In genomic region chr11:114814873-114815592, GRCm38 (mm10) we compare ENCODE assay signal across 20 mouse cellular contexts. TPM values are rescaled to one million over a fixed set of nuclear protein-coding genes. Genes with fewer than 3 reads are reported as not detected.
DNase-seq lines count a peak whose midpoint lies in the region; ATAC-seq and TF ChIP-seq lines count a peak whose summit lies in the region.
"Had no signal": no experiment of that assay in that cellular context is flagged by ENCODE, and none has a peak within 500 bp of the region (broad histone marks: within the 10 kb centered on the region; RNA-seq: fewer than 3 reads in every experiment).

No protein-coding gene starts in this region.

- 0 out of 2 replicates have a peak, but pooled peaks cover 2% of the 10 kb centered on the region for H3K27me3 ChIP-seq in heart, embryonic 12.5 days (replicated peaks)
- no peaks in the 10 kb centered on the region for H3K27me3 ChIP-seq in lung, embryonic 16.5 days (ENCODE audit: control insufficient read depth, insufficient read depth, low read depth, low read length)
- H3K27me3 ChIP-seq in limb, embryonic 10.5 days (ENCODE audit: low read depth, poor library complexity, severe bottlenecking) = no peaks in the 10 kb centered on the region
- H3K27me3 ChIP-seq in stomach, postnatal 0 days (ENCODE audit: control insufficient read depth, insufficient read depth, low read length) = no peaks in the 10 kb centered on the region
- H3K27me3 ChIP-seq in kidney, adult 2 months (replicated peaks; ENCODE audit: control insufficient read depth, insufficient read depth, low read length) = no peaks in the 10 kb centered on the region
- H3K27me3 ChIP-seq: hindbrain, embryonic 12.5 days; stomach, embryonic 15.5 days had no signal

- H3K4me1 ChIP-seq in heart, embryonic 12.5 days (replicated peaks) = peaks cover 18% of the 10 kb centered on the region
- peaks cover 10% of the 10 kb centered on the region for H3K4me1 ChIP-seq in lung, embryonic 16.5 days (replicated peaks; ENCODE audit: control insufficient read depth, insufficient read depth, low read length)
- peaks cover 48% of the 10 kb centered on the region for H3K4me1 ChIP-seq in limb, embryonic 10.5 days
- no peaks in the 10 kb centered on the region for H3K4me1 ChIP-seq in stomach, postnatal 0 days (replicated peaks; ENCODE audit: control insufficient read depth, insufficient read depth)
- H3K4me1 ChIP-seq in kidney, adult 2 months (ENCODE audit: control insufficient read depth, insufficient read depth, low read length) = no peaks in the 10 kb centered on the region

- ATAC-seq in heart, embryonic 12.5 days (ENCODE audit: insufficient number of reproducible peaks, low FRiP score) = peak; percentile 43; the same call in 1 of the 2 replicates
- ATAC-seq in lung, embryonic 16.5 days (ENCODE audit: low read depth) = peak; percentile 36; the same call in 1 of the 2 replicates
- no peak for ATAC-seq in stomach, postnatal 0 days (ENCODE audit: low FRiP score, low TSS enrichment)
- ATAC-seq: CD4-positive, CD25-positive, alpha-beta regulatory T cell, adult 4 months; intestine, embryonic 16.5 days; lung, postnatal 0 days had no signal

- H3K27ac ChIP-seq in heart, embryonic 12.5 days (ENCODE audit: poor library complexity, severe bottlenecking) = peak overlapping the region; percentile 36
- H3K27ac ChIP-seq in lung, embryonic 16.5 days (ENCODE audit: low read length) = peak overlapping the region; percentile 10; the same call in 1 of the 2 replicates
- 0 out of 2 replicates have a peak overlapping the region, but pooled peaks have one; percentile 7 for H3K27ac ChIP-seq in limb, embryonic 10.5 days
- no peak overlapping the region for H3K27ac ChIP-seq in stomach, postnatal 0 days (replicated peaks)
- H3K27ac ChIP-seq in kidney, adult 2 months (ENCODE audit: insufficient read depth, low read depth, low read length) = no peak overlapping the region
- H3K27ac ChIP-seq: hindbrain, embryonic 12.5 days; midbrain, embryonic 10.5 days; stomach, embryonic 15.5 days had no signal

- no peak overlapping the region for H3K4me3 ChIP-seq in heart, embryonic 12.5 days
- no peak overlapping the region for H3K4me3 ChIP-seq in lung, embryonic 16.5 days (ENCODE audit: low read length)
- H3K4me3 ChIP-seq in limb, embryonic 10.5 days = no peak overlapping the region
- H3K4me3 ChIP-seq in stomach, postnatal 0 days (ENCODE audit: low read depth, low read length) = no peak overlapping the region
- no peak overlapping the region for H3K4me3 ChIP-seq in kidney, adult 2 months (ENCODE audit: insufficient read depth, low read depth, low read length)
- H3K4me3 ChIP-seq: erythroblast, embryonic 14.5 days; hindbrain, embryonic 12.5 days; midbrain, embryonic 10.5 days; stomach, embryonic 15.5 days had no signal

- no peak for DNase-seq in heart, postnatal 14 days
- no peak for DNase-seq in lung, postnatal 25 days (ENCODE audit: low spot score)
- DNase-seq in limb, embryonic 10.5 days (ENCODE audit: low spot score) = no peak
- DNase-seq in stomach, postnatal 0 days (ENCODE audit: low spot score) = no peak
- DNase-seq in kidney, adult 2 months = no peak
- DNase-seq in kidney, adult 9 months = no peak
- DNase-seq: cerebellum, adult 11 months; kidney, postnatal 4 days; layer of hippocampus, postnatal 36 days; thymus, postnatal 36 days had no signal

- no peaks in the 10 kb centered on the region for H3K9me3 ChIP-seq in heart, embryonic 12.5 days (replicated peaks)
- no peaks in the 10 kb centered on the region for H3K9me3 ChIP-seq in lung, embryonic 16.5 days (ENCODE audit: control insufficient read depth, low read length)
- H3K9me3 ChIP-seq in limb, embryonic 10.5 days (replicated peaks) = no peaks in the 10 kb centered on the region
- no peaks in the 10 kb centered on the region for H3K9me3 ChIP-seq in stomach, postnatal 0 days (ENCODE audit: control insufficient read depth, low read length)
- H3K9me3 ChIP-seq: hindbrain, embryonic 12.5 days; stomach, embryonic 15.5 days had no signal

- intact Hi-C loops in heart, postnatal 14 days (cut with DNase I) = no loop called here

- TF ChIP-seq EP300 in stomach, postnatal 0 days (optimal IDR thresholded peaks at IDR 0.05) = no peak

- H3K4me2 ChIP-seq in heart, embryonic 12.5 days = no peak overlapping the region
- H3K4me2 ChIP-seq in lung, embryonic 16.5 days (ENCODE audit: low read depth, low read length) = no peak overlapping the region
- H3K4me2 ChIP-seq in stomach, postnatal 0 days (replicated peaks; ENCODE audit: low read depth) = no peak overlapping the region
- H3K4me2 ChIP-seq: hindbrain, embryonic 12.5 days; stomach, embryonic 15.5 days had no signal

- TF ChIP-seq CTCF in stomach, postnatal 0 days (IDR thresholded peaks at IDR 0.05; ENCODE audit: low read depth) = 0 out of 2 replicates have a peak, but pooled peaks have one; percentile 4
- no peak for TF ChIP-seq CTCF in kidney, adult 2 months (conservative IDR thresholded peaks at IDR 0.05; ENCODE audit: insufficient read depth, insufficient read length, low read depth, low read length)

- no peak overlapping the region; the same call in 1 of the 2 replicates for H3K9ac ChIP-seq in heart, embryonic 12.5 days
- H3K9ac ChIP-seq in lung, embryonic 16.5 days (ENCODE audit: low read length) = peak overlapping the region; percentile 11; the same call in 1 of the 2 replicates
- H3K9ac ChIP-seq in stomach, postnatal 0 days (ENCODE audit: low read length) = no peak overlapping the region
- H3K9ac ChIP-seq: hindbrain, embryonic 12.5 days; stomach, embryonic 15.5 days had no signal

- no peak for TF ChIP-seq POLR2A in kidney, adult 2 months (IDR thresholded peaks at IDR 0.05; ENCODE audit: low read depth, low read length)

- WGBS in heart, embryonic 12.5 days = 49% methylated on average over 11 of the region's 11 CpGs
- WGBS in lung, embryonic 16.5 days = 55% methylated on average over 11 of the region's 11 CpGs
- 69% methylated on average over 11 of the region's 11 CpGs for WGBS in limb, embryonic 10.5 days
- WGBS in stomach, postnatal 0 days = 65% methylated on average over 11 of the region's 11 CpGs
- WGBS in kidney, adult 2 months = 82% methylated on average over 11 of the region's 11 CpGs

- no peaks in the 10 kb centered on the region for H3K36me3 ChIP-seq in heart, embryonic 12.5 days
- no peaks in the 10 kb centered on the region for H3K36me3 ChIP-seq in lung, embryonic 16.5 days (ENCODE audit: control insufficient read depth, insufficient read depth, low read length)
- H3K36me3 ChIP-seq in limb, embryonic 10.5 days = no peaks in the 10 kb centered on the region
- H3K36me3 ChIP-seq in stomach, postnatal 0 days (ENCODE audit: control insufficient read depth, insufficient read depth, low read length) = no peaks in the 10 kb centered on the region
- H3K36me3 ChIP-seq in kidney, adult 2 months (ENCODE audit: control insufficient read depth, insufficient read depth, low read length) = no peaks in the 10 kb centered on the region
- H3K36me3 ChIP-seq: hindbrain, embryonic 12.5 days; midbrain, embryonic 10.5 days; stomach, embryonic 15.5 days had no signal

RNA-seq across cellular contexts. Expression of gene Gpr142, which starts 16.3 kb away (rescaled TPM):
- polyA plus RNA-seq in heart, embryonic 12.5 days (2016; fragmentation: Nextera tagmentation; extraction: Ambion mirVana) = not detected in 2 replicates
- not detected for total RNA-seq in heart, postnatal 14 days (2021)
- polyA plus RNA-seq in lung, embryonic 16.5 days (2015; fragmentation: Nextera tagmentation; extraction: Ambion mirVana) = not detected in 2 replicates
- not detected in 2 replicates for polyA plus RNA-seq in limb, embryonic 10.5 days (2016; fragmentation: Nextera tagmentation; extraction: Ambion mirVana)
- polyA plus RNA-seq in stomach, postnatal 0 days (2015; fragmentation: Nextera tagmentation; extraction: Ambion mirVana) = 0.08 TPM in 1 of 2 replicates, not detected in the other
- polyA plus RNA-seq in kidney, adult 2 months (2012; rRNA removed) = not detected in 2 replicates
- total RNA-seq: layer of hippocampus, postnatal 36 days; liver, adult 2 months had no signal
- polyA plus RNA-seq: CD4-positive, CD25-positive, alpha-beta regulatory T cell, adult 4 months; erythroblast, embryonic 14.5 days; hindbrain, embryonic 12.5 days; liver, adult 2 months; lung, postnatal 0 days had no signal

RNA-seq across cellular contexts. Expression of gene Btbd17, which starts 19.3 kb away (rescaled TPM):
- 0.18 TPM in 1 of 2 replicates, not detected in the other for polyA plus RNA-seq in heart, embryonic 12.5 days (2016; fragmentation: Nextera tagmentation; extraction: Ambion mirVana)
- under 1 TPM in 1 of 2 experiments, not detected in 1; 0.12 TPM for total RNA-seq in heart, postnatal 14 days (2021)
- 0.23 and 0.34 TPM in 2 replicates for polyA plus RNA-seq in lung, embryonic 16.5 days (2015; fragmentation: Nextera tagmentation; extraction: Ambion mirVana)
- polyA plus RNA-seq in limb, embryonic 10.5 days (2016; fragmentation: Nextera tagmentation; extraction: Ambion mirVana) = 0.14 TPM in 1 of 2 replicates, not detected in the other
- polyA plus RNA-seq in stomach, postnatal 0 days (2015; fragmentation: Nextera tagmentation; extraction: Ambion mirVana) = 0.44 and 0.74 TPM in 2 replicates
- 0.12 and 0.13 TPM in 2 replicates for polyA plus RNA-seq in kidney, adult 2 months (2012; rRNA removed)
- total RNA-seq: liver, adult 2 months had no signal
- polyA plus RNA-seq: CD4-positive, CD25-positive, alpha-beta regulatory T cell, adult 4 months; erythroblast, embryonic 14.5 days; liver, adult 2 months had no signal

RNA-seq across cellular contexts. Expression of gene Gprc5c, which starts 35.9 kb away (rescaled TPM):
- polyA plus RNA-seq in heart, embryonic 12.5 days (2016; fragmentation: Nextera tagmentation; extraction: Ambion mirVana) = 26.6 and 26.7 TPM in 2 replicates
- total RNA-seq in heart, postnatal 14 days (2021) = 10 to 100 TPM in 1 of 2 experiments, 1 to 10 TPM in 1; 7.4 to 10.7 TPM
- 30.7 and 33.2 TPM in 2 replicates for polyA plus RNA-seq in lung, embryonic 16.5 days (2015; fragmentation: Nextera tagmentation; extraction: Ambion mirVana)
- polyA plus RNA-seq in limb, embryonic 10.5 days (2016; fragmentation: Nextera tagmentation; extraction: Ambion mirVana) = 40.7 and 50.1 TPM in 2 replicates
- 10.8 and 11.2 TPM in 2 replicates for polyA plus RNA-seq in stomach, postnatal 0 days (2015; fragmentation: Nextera tagmentation; extraction: Ambion mirVana)
- 241 and 285 TPM in 2 replicates for polyA plus RNA-seq in kidney, adult 2 months (2012; rRNA removed)
- polyA plus RNA-seq: CD4-positive, CD25-positive, alpha-beta regulatory T cell, adult 4 months had no signal

RNA-seq across cellular contexts. Expression of gene Kif19a, which starts 49.8 kb away (rescaled TPM):
- polyA plus RNA-seq in heart, embryonic 12.5 days (2016; fragmentation: Nextera tagmentation; extraction: Ambion mirVana) = 0.32 TPM in 1 of 2 replicates, not detected in the other
- 1 to 10 TPM in 1 of 2 experiments, under 1 TPM in 1; 0.27 to 1.3 TPM for total RNA-seq in heart, postnatal 14 days (2021)
- 0.46 and 0.72 TPM in 2 replicates for polyA plus RNA-seq in lung, embryonic 16.5 days (2015; fragmentation: Nextera tagmentation; extraction: Ambion mirVana)
- 0.13 TPM in 1 of 2 replicates, not detected in the other for polyA plus RNA-seq in limb, embryonic 10.5 days (2016; fragmentation: Nextera tagmentation; extraction: Ambion mirVana)
- polyA plus RNA-seq in stomach, postnatal 0 days (2015; fragmentation: Nextera tagmentation; extraction: Ambion mirVana) = 0.35 and 0.58 TPM in 2 replicates
- polyA plus RNA-seq in kidney, adult 2 months (2012; rRNA removed) = 0.38 and 0.42 TPM in 2 replicates
- polyA plus RNA-seq: CD4-positive, CD25-positive, alpha-beta regulatory T cell, adult 4 months; erythroblast, embryonic 14.5 days had no signal

Comparison
In these comparisons a context has a peak if more than half of its experiments do, and no peak if none do; other contexts are left out.
1. H3K27ac ChIP-seq: peak in heart, embryonic 12.5 days (single experiment), lung, embryonic 16.5 days (single experiment) and limb, embryonic 10.5 days (single experiment); none in stomach, postnatal 0 days (single experiment) and kidney, adult 2 months (single experiment).